Mouse (Mus musculus): Measurements from ENCODE around the gene Hoxd9.

- TF ChIP-seq FLI1 (IDR thresholded peaks at IDR 0.05; ENCODE audit: low read length), result no peak
- TF ChIP-seq GATA1 (IDR thresholded peaks at IDR 0.05; ENCODE audit: borderline replicate concordance, low read length), result no peak
Measured at GRCm38 (mm10) chr2:74656632-74657021, 40.9 kb upstream of the Hoxd9 start.

Measured in megakaryocyte, embryonic 14.5 days (primary cell).